Mouse (Mus musculus): ENCODE data around the gene Itgb6. TPM values are rescaled to one million over a fixed set of nuclear protein-coding genes. Genes with fewer than 3 reads are reported as not detected.

The Itgb6 gene
- total and polyA plus RNA-seq, 3 experiments: not detected

GRCm38 (mm10) chr2:60705426-60705825 is 17.0 kb downstream of the Itgb6 start:
- Histone ChIP-seq H3K4me2 (ENCODE audit: insufficient read depth, low read depth, poor library complexity, severe bottlenecking) (no peak overlapping the region), H3K4me3 (replicated peaks in 1 of 3; ENCODE audit: low read depth in 2 of 3, low read length in 2 of 3, poor library complexity in 1 of 3) (no peak overlapping the region), H3K9ac (ENCODE audit: insufficient read depth, low read depth) (no peak overlapping the region), H3K27me3 (replicated peaks) (no peaks in the 10 kb centered on the region), H3K27ac (ENCODE audit: insufficient read depth, low read depth) (no peak overlapping the region), H3K9me3 (replicated peaks; ENCODE audit: low read length) (no peaks in the 10 kb centered on the region), H3K79me2 (replicated peaks; ENCODE audit: control insufficient read depth, extremely low read depth, insufficient read depth, poor library complexity, severe bottlenecking) (no peaks in the 10 kb centered on the region), H3K36me3 (replicated peaks in 1 of 2; ENCODE audit: control insufficient read depth in 1 of 2, insufficient read depth in 1 of 2, low read length in 1 of 2) (no peaks in the 10 kb centered on the region), H3K4me1 (ENCODE audit: control insufficient read depth in 1 of 2, insufficient read depth in 2 of 2) (no peaks in the 10 kb centered on the region)
- in situ Hi-C loops (cut with MboI; ENCODE audit: low pct_ligation_motif_present, low pct_unique_long_range_greater_than_20kb, low sequenced_read_pairs) (no loop called here), dilution Hi-C loops (cut with MboI; ENCODE audit: extremely low pct_ligation_motif_present, extremely low pct_unique_long_range_greater_than_20kb, low sequenced_read_pairs) (no loop called here)
- TF ChIP-seq JUN (IDR thresholded peaks at IDR 0.05; ENCODE audit: insufficient read depth, low read depth, low read length) (no peak), SIN3A (IDR thresholded peaks at IDR 0.05; ENCODE audit: low read length) (no peak), EP300 (IDR thresholded peaks at IDR 0.05; ENCODE audit: low read length) (no peak), ETS1 (conservative IDR thresholded peaks at IDR 0.05; ENCODE audit: low read depth, low read length) (no peak), TBP (conservative IDR thresholded peaks at IDR 0.05; ENCODE audit: low read depth, low read length) (no peak), UBTF (IDR thresholded peaks at IDR 0.05; ENCODE audit: low read depth, low read length) (no peak), IRF4 (IDR thresholded peaks at IDR 0.05; ENCODE audit: low read depth, low read length) (no peak)
- no peak for DNase-seq (ENCODE audit: extremely low read depth)

- no peaks in the 10 kb centered on the region for H3K36me3 ChIP-seq (replicated peaks in 1 of 2; ENCODE audit: control insufficient read depth in 1 of 2, insufficient read depth in 1 of 2, low read length in 1 of 2)
- no peaks in the 10 kb centered on the region for H3K79me2 ChIP-seq (replicated peaks; ENCODE audit: control insufficient read depth, extremely low read depth, insufficient read depth, poor library complexity, severe bottlenecking)
- dilution Hi-C loops (cut with MboI; ENCODE audit: extremely low pct_ligation_motif_present, extremely low pct_unique_long_range_greater_than_20kb, low sequenced_read_pairs) (no loop called here), in situ Hi-C loops (cut with MboI; ENCODE audit: low pct_ligation_motif_present, low pct_unique_long_range_greater_than_20kb, low sequenced_read_pairs) (no loop called here)
- DNase-seq (ENCODE audit: extremely low read depth): no peak
- no peak overlapping the region for H3K4me3 ChIP-seq (replicated peaks in 1 of 3; ENCODE audit: low read depth in 2 of 3, low read length in 2 of 3, poor library complexity in 1 of 3)
- no peaks in the 10 kb centered on the region for H3K4me1 ChIP-seq (ENCODE audit: control insufficient read depth in 1 of 2, insufficient read depth in 2 of 2)
- no peak overlapping the region for H3K4me2 ChIP-seq (ENCODE audit: insufficient read depth, low read depth, poor library complexity, severe bottlenecking)
- H3K27me3 ChIP-seq (replicated peaks): no peaks in the 10 kb centered on the region
- H3K27ac ChIP-seq (ENCODE audit: insufficient read depth, low read depth): no peak overlapping the region
- no peak overlapping the region for H3K9ac ChIP-seq (ENCODE audit: insufficient read depth, low read depth)
- H3K9me3 ChIP-seq (replicated peaks; ENCODE audit: low read length): no peaks in the 10 kb centered on the region
- no peak for TF ChIP-seq E2F4 (IDR thresholded peaks at IDR 0.05; ENCODE audit: insufficient replicate concordance, low read depth, low read length)
- no peak for TF ChIP-seq MAFK (IDR thresholded peaks at IDR 0.05; ENCODE audit: insufficient replicate concordance, low read length)
- TF ChIP-seq RAD21 (IDR thresholded peaks at IDR 0.05; ENCODE audit: low read depth, low read length): no peak
- no peak for TF ChIP-seq BHLHE40 (IDR thresholded peaks at IDR 0.05; ENCODE audit: low read depth, low read length)
- no peak for TF ChIP-seq NRF1 (IDR thresholded peaks at IDR 0.05; ENCODE audit: low read depth, low read length)
- no peak for TF ChIP-seq RCOR1 (conservative IDR thresholded peaks at IDR 0.05; ENCODE audit: low read depth, low read length)
- no peak for TF ChIP-seq NELFE (IDR thresholded peaks at IDR 0.05; ENCODE audit: low read depth, low read length)
- TF ChIP-seq MAX (IDR thresholded peaks at IDR 0.05; ENCODE audit: low read length): no peak
- no peak for TF ChIP-seq MEF2A (IDR thresholded peaks at IDR 0.05; ENCODE audit: borderline replicate concordance, low read depth, low read length)
- TF ChIP-seq POLR2A (IDR thresholded peaks at IDR 0.05; ENCODE audit: low read depth, low read length): no peak
- no peak for TF ChIP-seq TBP (conservative IDR thresholded peaks at IDR 0.05; ENCODE audit: low read depth, low read length)
- no peak for TF ChIP-seq POLR2AphosphoS2 (IDR thresholded peaks at IDR 0.05; ENCODE audit: low read depth, low read length)
- no peak for TF ChIP-seq HCFC1 (IDR thresholded peaks at IDR 0.05; ENCODE audit: low read depth, low read length)
- no peak for TF ChIP-seq CHD2 (IDR thresholded peaks at IDR 0.05; ENCODE audit: low read length)
- no peak for TF ChIP-seq ZKSCAN1 (IDR thresholded peaks at IDR 0.05; ENCODE audit: borderline replicate concordance, low read depth, low read length)
- no peak for TF ChIP-seq ETS1 (conservative IDR thresholded peaks at IDR 0.05; ENCODE audit: low read depth, low read length)
- TF ChIP-seq SMC3 (IDR thresholded peaks at IDR 0.05; ENCODE audit: low read depth, low read length): no peak
Measured at GRCm38 (mm10) chr2:60703315-60703714, 19.1 kb downstream of the Itgb6 start.

All from CH12.LX (cell line).